Mouse (Mus musculus): ENCODE results near the gene Cstad.

GRCm38 (mm10) chr2:30604880-30605761 lies 10.3 kb downstream of the Cstad start:
- TF ChIP-seq CTCF (IDR thresholded peaks at IDR 0.05; ENCODE audit: low read depth) (no peak), EP300 (optimal IDR thresholded peaks at IDR 0.05) (no peak)
